Mouse (Mus musculus) spleen, postnatal 4 days (tissue): ENCODE data around the gene Enah.

Source experiments
- DNase-seq, 2 experiments: peaks; one replicate each; pipeline ENCODE4 v3.0.0; 2022; ENCODE audit warnings: low spot score in 2 of 2

Gene Enah

DNA sequence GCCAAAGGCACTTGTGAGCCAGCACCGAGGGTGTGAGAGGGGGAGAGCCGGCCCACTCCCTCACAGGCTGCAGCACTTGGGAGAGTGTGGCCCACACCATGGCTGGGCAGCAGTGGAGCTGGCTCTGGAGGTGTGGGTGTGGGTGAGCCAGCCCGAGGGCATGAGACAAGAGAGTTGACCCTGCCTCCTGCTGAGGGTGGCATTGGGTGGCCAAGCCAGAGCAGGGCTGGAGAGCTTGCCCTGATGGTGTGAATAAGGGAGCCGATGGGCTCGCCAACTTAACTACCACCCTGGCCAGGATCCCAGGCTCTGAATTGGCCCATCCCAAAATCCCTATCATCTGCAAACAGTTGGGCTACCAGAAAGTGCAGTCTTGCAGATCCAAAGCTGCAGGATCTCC, 141.4 kb downstream of the Enah start:
- DNase-seq: no peak

DNA sequence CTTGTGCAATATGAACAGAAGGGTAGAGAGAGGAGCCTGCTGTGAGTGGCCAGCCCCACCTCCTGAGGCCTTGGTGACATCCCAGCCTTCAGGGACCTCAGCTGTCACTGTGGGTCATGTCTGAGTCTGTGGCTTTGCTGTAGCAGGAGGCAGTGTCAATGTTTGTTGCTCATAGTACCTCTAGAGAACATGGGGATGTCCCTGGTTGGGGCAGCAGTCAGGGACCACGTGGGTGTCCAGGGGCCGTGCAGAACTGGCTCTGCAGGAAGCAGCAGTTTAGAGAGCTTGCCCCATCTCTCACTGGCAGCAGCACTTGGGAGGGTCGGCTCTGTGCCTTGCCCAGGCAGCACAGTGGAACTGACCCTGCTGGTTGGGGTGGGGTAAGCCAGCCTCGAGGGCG, 142.7 kb downstream of the Enah start:
- DNase-seq: no peak

DNA sequence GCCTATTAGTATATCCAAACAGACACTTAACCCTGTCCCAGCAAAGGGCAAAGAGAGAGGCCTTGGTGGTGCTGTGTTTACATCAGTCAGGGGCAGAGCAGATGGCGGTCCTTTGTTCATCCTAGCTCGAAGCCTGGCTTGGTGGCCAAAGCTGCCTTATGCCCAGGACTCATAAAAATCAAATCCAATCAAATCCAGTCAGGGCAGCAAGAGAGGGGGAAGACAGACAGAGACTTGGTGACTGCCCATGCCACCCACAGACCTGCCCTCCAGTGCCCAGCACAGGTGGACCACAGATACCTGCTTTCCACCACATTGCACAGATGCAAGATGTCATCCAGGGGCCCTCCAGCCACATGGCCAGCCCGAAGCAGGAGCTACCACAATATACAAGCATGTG, 143.1 kb downstream of the Enah start:
- DNase-seq: no peak

DNA sequence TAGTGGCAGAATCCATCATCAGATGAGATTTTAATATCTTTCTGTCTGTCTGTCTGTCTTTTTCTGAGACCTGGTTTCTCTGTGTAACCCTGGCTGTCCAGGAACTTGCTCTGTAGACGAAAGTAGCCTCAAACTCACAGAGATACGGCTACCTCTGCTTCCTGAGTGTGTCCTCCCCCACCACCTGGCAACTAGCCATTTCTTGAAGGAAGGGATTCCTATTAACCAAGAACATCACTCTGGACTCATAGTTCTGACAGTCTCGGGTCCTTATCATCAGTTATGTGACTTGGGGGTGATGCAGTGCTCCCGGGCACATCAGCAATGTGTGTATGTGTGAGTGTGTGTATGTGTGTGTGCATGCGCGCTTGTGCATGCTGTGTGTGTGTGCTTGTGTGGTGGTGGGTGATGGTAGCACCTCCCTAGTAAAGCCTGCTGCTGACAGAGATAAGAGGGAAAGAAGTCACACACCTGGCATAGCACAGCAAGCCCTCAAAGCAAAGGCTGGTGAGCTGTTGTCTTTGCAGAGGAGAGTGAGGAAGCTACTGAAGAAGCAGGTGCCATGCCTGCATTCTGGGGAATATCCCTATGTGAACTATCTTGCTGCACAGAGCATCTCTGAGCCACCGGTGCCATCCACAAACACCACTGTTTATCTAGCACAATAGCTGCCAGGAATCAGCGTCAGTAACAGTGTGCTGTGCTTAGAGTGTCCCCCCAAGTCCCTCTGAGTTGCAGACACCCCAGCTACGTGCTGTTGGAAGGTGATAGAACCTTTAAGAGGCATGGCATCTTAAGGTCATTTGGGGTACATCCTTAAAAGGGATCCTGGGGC, 146.5 kb downstream of the Enah start:
- no peak for DNase-seq

DNA sequence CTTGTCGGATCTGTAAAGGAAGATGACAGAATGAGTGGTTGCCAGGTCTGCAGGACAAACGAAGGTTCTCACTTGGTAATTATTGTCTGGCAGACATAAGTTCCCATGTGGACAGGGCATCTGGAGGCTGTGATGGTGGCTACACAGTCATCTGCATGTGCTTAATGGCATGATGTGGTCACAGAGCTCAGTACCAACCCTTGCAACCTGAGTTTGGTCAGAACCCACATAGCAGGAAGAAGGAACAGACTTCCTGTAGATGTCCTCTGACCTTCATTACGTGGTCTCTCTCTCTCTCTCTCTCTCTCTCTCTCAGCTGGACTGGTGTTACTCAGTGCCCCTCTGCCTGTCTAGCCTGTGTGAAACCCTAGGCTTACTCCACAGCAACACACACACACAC, 147.2 kb downstream of the Enah start:
- no peak for DNase-seq

DNA sequence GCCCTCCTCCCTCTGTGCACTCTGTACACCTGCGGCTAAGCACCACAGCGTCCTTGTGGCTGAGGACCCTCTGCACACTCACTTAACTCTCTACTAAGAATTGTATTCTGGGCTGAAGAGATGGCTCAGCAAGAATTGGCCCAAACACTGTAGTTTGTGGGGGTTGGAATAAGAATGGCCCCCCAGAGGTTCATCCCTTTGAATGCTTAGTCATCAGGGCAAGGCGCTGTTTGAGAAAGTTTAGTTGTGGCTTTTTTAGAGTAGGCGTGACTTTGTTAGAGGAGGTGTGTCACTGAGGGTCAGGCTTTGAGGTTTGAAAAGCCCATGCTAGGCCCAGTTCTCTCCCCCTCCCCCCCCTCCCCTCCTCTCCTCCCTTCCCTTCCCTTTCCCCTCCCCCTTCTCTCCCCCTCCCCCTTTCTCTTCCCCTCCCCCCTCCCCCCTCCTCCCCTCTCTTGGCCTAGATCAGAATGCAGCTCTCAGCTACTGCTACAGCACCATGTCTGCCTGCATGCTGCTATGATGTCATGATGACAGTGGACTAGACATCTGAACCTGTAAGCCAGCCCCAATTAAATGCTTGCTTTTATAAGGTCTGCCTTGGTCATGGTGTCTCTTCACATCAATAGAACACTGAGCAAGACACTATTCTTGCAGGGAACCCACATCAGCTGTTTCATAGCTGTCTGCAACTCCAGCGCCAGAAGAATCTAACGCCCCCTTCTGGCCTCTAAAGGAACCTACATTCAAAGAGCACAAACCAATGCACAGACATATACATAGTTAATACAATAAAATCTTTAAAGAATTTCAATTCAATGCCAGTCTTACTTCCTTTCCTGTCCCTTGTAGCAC, 153.1 kb downstream of the Enah start:
- no peak for DNase-seq

DNA sequence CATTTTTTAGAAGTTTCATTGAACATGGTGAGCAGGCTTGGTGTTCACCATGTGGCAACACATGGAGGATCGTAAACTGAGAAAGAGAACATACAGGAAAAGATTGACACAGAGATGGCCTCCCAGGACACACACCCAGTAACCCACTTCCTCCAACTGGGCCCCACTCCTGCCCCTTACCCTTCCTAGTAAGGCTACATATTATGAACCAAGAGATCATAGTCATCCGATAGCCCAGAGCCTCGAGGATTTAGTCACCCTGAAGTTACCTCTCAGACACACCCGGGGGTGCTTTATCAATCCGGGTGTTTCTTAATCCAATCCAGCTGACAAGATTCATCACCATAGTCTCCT, 153.9 kb downstream of the Enah start:
- DNase-seq: no peak

DNA sequence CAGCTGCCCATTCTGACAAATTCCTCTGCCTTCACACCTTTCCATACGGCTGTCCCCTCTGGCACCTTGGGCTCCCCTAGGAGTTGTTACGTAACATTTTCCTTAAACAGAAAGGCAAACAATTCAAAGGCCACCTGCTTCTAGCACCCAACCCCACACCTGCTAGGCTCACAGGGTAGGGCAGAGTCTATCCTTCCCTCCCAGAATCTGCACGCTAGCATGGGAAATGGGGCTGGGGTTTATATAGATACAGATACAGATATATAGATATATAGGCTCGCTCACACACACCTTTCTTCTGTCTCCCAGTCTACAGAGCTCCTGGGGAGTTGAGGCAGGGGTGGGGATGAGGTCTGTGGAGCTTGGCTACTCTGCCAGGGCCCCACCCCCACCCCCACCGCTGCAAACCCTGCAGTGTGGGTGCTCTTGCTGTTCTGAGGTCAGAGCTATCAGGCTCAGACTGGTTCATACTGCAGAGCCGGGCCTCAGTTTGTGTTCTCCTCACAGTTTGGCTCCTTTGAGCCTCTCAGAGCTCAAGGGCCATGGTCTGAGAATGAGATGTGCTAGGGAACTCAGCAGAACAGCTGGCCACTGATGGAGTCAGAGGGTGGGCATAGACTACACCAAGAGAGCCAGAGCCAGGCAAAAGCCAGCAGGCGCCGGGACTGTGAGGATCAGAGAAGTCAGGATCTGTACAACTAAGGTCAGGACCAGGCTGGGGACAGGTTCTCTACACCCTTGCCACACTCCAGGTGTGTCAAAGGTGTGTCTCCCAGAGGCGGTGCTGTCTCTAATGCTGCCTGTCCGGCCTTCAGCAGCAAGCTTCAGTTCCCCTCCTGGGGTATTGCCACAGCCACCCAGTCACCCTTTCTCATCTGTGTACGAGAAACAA, 154.6 kb downstream of the Enah start:
- no peak for DNase-seq

DNA sequence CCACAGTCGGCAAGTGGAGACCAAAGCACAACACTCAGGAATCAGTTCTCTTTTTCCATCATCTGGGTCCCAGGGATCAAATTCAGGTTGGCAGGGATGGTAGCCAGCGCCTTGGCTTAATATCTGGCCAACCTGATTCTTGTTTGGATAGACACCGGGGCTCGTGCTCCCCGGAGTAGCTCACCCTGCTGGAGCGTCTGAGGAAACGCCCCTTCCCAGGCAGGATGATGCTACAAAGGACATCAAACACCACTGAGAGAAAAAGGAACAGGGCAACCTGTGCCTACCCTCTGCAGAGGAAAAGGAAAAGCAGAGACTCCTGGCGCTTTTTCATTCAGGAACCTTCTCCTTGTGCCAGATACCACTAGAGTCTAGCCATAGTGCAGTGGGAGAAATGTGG, 156.4 kb downstream of the Enah start:
- DNase-seq: no peak

DNA sequence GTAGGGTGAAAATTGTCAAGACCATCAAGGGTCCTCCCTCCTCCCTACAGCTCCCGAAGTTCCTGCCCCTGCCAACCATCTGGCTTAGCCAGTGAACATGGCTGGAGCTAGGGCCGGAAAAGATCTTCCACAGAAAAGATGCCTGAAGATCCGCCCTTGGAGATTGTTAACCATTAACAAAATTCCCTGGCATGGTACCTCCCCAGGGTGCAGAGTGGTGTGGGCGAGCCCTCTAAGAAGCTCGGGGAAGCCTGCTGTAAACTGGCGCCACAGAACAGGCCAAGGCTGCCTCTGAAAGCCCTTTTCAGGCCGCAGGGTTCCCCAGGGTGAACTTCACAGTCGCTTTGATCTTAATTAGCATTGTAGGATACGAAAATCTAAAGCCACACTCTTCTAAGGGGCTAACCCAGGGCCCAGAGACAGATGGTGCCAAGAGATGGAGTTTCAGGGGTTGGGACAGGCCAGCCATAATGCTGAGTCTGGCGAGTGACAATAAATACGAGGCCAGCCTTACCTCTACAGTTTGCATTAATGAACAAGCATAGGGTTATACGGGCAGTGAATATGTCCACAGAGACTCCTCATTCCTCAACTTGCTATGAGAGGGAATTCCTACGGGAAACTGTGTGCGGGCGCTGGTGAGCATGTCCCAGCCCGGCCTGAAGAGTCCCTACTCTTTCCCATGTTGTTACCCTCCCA, 157.0 kb downstream of the Enah start:
- no peak for DNase-seq

DNA sequence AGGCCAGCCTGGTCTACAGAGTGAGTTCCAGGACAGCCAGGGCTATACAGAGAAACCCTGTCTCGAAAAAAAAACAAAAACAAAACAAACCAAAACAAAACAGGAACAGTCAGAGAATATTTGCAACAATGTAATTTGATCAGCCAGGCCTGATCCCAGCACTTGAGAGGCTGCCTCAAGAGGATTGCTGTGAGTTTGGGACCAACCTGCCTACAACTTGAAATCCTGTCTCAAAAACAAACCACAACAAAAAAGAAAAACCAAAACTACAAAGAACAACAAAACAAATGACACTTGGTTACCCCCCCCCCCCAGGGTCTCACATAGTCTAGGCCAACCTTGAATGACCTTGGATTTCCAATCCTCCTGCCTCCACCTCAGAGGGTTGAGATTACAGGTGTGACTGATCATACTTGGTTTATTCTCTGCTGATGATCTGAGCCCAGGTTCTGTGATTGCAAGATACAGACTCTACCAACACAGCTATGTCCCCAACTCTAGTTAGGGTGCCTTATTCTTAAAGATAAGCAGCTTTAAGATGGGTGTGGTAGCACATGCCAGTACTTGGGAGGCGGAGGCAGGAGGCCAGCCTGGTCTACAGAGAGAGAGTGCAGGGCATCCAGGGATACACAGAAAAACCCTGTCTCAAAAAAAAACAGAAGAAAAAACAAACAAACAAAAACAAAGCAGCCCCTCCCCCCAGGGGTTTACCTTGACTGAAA, 158.4 kb downstream of the Enah start:
- DNase-seq: no peak

DNA sequence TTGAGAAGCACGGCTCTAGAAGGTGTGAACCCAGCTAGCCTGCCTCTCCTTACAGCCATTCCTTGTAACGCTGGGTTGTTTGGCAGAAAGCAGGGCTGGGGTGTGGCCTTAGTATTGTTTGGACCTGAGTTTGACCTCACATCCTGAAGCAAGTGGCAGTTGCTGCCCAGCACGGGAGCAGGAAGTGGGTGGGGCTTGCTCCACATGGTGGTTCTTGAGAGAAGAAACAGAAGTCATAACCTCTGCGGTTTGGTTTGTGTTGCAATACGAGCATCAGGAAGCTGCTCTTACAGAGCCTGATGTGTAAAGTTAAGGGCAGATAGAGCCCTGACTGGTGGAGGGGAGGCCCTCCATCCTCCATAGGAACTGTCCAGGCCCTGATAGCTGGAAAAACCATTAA, 159.1 kb downstream of the Enah start:
- DNase-seq: peak; percentile 85 to 86

DNA sequence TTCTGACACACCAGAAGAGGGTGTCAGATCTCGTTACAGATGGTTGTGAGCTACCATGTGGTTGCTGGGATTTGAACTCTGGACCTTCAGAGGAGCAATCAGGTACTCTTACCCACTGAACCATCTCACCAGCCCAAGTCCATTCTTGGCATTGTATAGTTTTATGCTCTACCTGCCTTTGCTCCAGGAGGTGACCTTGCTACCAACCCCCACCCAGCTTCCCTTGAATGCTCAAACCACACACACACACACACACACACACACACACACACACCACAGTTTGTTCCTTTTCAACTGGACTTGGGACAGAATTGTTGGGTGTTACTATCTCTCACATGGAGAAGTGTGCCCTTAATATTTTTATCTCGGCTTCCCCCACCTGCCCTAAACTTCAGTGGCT, 163.5 kb downstream of the Enah start:
- no peak for DNase-seq

DNA sequence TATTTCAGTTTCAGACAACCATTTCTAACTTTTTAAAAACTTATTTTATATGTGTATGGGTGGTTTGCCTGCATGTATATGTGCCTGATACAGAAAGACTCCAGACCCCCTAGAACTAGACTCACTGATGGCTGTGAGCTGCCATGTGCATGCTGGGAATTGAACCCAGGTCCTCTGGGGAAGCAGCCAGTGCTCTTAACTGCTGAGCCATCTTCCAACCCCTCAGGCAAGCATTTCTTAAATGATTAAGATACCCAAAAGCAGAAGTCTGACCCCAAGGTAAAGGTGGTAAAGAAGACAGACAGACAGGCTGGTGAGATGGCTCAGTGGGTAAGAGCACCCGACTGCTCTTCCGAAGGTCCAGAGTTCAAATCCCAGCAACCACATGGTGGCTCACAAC, 165.0 kb downstream of the Enah start:
- no peak for DNase-seq

DNA sequence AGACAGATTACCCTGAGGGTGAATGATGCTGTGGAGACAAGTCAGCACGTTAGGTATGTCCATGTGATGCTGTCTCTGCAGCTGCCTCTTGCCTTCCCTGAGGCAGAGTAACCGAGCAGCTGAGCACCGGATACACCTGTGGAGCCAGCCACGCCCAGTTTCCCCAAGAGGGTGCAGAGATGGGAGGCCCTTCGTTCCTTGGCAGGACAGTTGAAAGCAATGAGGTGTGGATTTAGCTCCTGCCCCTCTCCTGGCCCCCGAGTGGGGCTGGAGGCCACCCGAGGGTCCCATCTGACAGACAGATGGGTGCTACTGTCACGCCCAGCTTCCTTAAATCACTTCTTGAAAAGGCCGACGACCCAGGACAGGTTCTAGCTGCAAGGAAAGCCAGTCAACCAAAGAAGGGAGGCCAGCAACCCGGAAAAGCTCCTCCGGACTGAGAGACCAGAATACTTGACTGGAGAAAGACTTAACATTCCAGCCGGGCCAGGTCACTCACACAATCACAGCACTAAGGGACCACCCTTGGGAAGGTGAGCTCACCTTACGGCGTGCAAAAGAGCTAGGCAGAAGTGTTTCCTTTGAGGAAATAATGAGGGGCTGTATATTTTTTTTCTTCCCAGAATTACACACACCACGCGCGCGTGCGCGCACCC, 166.6 kb downstream of the Enah start:
- peak; percentile 78 to 84 for DNase-seq

DNA sequence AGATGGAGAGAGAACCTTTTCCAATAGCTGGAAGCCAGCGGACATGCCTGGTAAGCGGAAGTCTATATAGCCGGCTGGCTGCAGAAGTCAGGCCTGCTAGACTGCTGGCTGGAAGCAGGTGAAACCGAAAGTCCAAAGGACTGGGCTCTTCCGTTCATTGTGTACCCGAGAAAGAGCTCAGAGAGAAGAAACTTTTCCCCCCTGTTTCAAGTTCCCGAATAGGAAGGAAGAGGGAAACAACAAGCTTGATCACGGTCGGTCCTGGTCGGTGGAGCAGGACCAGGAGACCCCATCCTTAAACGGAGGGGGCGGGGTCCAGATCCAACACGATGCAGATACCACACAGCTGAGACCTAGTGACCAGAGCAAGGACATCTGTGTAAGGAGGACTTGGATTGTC, 167.3 kb downstream of the Enah start:
- DNase-seq: peak; percentile 29 to 64

DNA sequence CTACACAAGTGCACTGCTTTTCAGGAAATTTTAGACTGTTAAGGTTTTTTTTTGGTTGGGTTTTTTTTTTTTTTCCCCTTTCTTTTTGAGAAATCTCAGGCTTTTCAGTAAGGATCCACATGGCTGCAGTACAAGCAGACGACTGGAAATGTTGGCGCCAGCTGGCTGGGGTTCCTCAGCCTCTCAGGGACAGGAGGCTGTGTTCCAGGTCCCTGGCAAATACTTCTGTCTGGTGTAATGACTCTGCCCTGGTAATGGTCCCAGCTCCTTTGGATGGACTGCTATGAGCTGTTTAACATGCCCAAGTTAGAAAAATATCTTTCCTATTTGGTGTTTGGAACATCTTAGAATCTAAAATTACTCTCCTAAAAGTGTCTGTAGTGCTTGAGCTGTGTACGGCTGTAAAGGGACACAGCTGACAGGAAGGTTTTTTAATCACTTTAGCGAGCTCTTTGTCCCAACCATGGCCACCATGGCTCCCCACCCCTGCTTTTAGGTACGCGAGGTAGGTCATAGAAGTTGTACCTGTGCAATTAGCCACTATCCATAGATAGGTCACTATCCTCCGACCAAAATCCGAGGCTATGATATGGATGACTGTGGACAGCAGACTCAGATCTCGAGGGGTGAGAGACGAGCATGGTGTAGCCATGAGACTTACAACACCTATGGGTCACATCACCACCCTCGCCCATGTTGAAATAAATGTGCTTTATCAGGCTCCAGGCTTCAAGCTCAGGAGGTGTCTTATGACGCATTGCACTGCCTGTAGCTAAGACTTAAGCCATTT, 168.1 kb downstream of the Enah start:
- peak in 1 of 2 experiments; percentile 58 for DNase-seq

DNA sequence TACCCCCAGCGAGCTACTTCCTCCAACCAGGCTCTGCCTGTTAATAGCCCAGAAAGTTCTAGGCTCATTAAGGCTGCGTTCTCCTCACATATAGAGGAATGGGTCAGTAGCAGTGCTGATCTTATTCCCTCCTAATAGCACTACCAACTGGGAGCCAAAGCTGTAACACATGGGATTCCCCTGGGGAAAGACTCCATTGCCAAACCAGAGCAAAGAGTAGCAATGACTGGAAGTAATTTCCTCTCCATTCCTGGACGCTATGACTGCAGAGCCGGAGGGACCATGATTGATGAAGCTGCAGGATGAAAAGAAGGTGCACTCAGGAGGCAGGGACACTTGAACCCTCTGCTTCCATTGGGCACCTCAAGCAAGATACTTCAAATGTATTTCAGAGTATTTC, 169.3 kb downstream of the Enah start:
- no peak for DNase-seq

DNA sequence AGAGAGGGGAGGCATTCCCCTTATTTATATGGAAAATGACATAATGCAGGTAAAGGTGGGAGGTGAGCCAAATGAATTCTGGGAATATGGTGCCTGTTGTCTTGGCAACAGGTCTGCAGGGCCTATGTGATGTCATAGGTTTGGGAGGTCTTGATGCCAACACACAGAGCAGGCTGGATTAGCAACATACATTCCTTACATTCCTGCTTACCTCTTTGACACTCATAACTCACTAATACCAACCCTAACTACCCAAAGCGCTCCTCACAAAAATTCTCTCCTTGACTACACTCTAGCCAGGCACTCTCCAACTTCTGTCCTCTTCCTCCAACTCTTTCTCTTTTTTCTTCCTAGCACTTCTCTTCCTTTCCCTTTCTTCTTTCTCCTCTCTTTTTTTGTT, 171.6 kb downstream of the Enah start:
- no peak for DNase-seq

DNA sequence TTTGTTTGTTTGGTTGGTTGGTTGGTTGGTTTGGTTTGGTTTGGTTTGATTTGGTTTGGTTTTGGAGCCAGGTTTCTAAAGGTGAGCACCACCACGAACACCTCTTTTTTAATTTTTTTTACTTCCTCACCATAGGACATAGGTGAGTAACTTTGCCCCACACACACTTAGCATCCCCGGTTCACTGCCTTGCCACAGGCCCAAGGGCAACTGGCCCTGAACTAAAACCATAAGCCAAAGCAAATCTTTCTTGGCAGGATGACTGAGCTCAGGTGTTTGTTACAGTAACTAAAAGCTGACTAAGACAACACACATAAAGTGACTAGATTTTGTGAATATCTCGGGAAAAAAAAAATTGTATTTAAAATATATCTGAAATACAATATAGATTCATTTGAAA, 172.4 kb downstream of the Enah start:
- peak in 1 of 2 experiments; percentile 13 for DNase-seq
